Mouse (Mus musculus): ENCODE measurements around the gene Cyp4a10. TPM values are rescaled to one million over a fixed set of nuclear protein-coding genes. Genes with fewer than 3 reads are reported as not detected.
"Not testable (repeated sequence)": the region's sequence is repeated elsewhere in the genome, so short reads cannot be mapped to it uniquely, and the experiment has no call there.

Gene Cyp4a10
- polyA plus RNA-seq (2012; rRNA removed), result 0.04 TPM in 1 of 2 replicates, not detected in the other
- not detected in 2 replicates for polyA plus RNA-seq (2014; fragmentation: Nextera tagmentation; extraction: Ambion mirVana)

DNA sequence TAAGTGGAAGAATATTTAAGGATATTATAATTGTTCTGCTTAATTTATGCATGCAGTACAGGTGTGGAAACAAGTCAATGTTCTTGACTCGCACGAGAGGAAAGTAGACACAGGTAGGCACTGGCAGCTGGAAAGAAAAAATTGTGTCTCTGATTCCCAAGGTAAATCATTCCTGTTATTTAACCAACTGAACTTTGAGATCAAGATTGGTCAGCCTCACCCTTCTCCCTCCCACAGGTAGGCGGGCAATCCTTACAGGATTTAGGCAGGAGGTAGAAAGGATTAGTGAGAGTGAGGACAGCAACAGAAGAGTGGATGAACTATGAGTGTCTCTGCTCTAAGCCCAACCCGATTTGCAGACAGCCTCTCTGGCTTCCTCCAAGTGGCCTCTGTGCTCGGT lies at the start of gene Cyp4a10:
Cyp4a10 (plus strand) TSS at position 265 of the 400 bp plus-strand sequence.
- not testable (repeated sequence) for H3K27me3 ChIP-seq (ENCODE audit: control insufficient read depth, insufficient read depth, low read length); H3K4me2 ChIP-seq (ENCODE audit: low read depth); H3K4me1 ChIP-seq (replicated peaks; ENCODE audit: control insufficient read depth in 2 of 2, insufficient read depth in 2 of 2, low read length in 1 of 2); H3K4me3 ChIP-seq (ENCODE audit: insufficient read depth in 1 of 2, low read depth in 2 of 2, low read length in 2 of 2); H3K9ac ChIP-seq (replicated peaks); DNase-seq (ENCODE audit: low read depth in 3 of 3, low spot score in 3 of 3); H3K36me3 ChIP-seq (replicated peaks; ENCODE audit: control insufficient read depth, insufficient read depth, low read depth); H3K27ac ChIP-seq; ATAC-seq (ENCODE audit: insufficient read depth); H3K9me3 ChIP-seq (ENCODE audit: control insufficient read depth, low read length)
- WGBS (ENCODE audit: insufficient replicate concordance), result 52% methylated on average over 5 of the region's 5 CpGs

- H3K9me3 ChIP-seq (ENCODE audit: control insufficient read depth, low read length); H3K27me3 ChIP-seq (ENCODE audit: control insufficient read depth, insufficient read depth, low read length); H3K27ac ChIP-seq; H3K9ac ChIP-seq (replicated peaks); H3K36me3 ChIP-seq (replicated peaks; ENCODE audit: control insufficient read depth, insufficient read depth, low read depth); H3K4me2 ChIP-seq (ENCODE audit: low read depth); ATAC-seq (ENCODE audit: insufficient read depth); DNase-seq (ENCODE audit: low read depth in 3 of 3, low spot score in 3 of 3); H3K4me1 ChIP-seq (replicated peaks; ENCODE audit: control insufficient read depth in 2 of 2, insufficient read depth in 2 of 2, low read length in 1 of 2); H3K4me3 ChIP-seq (ENCODE audit: insufficient read depth in 1 of 2, low read depth in 2 of 2, low read length in 2 of 2): not testable (repeated sequence)
- WGBS (ENCODE audit: insufficient replicate concordance), result 50% methylated on average over 3 of the region's 3 CpGs
Measured at GRCm38 (mm10) chr4:115473585-115473984, 44.5 kb upstream of the Cyp4a10 start.

- H3K4me1 ChIP-seq (replicated peaks; ENCODE audit: control insufficient read depth in 2 of 2, insufficient read depth in 2 of 2, low read length in 1 of 2); H3K27ac ChIP-seq; DNase-seq (ENCODE audit: low read depth in 3 of 3, low spot score in 3 of 3); ATAC-seq (ENCODE audit: insufficient read depth); H3K4me2 ChIP-seq (ENCODE audit: low read depth); H3K9me3 ChIP-seq (ENCODE audit: control insufficient read depth, low read length); H3K9ac ChIP-seq (replicated peaks); H3K27me3 ChIP-seq (ENCODE audit: control insufficient read depth, insufficient read depth, low read length); H3K36me3 ChIP-seq (replicated peaks; ENCODE audit: control insufficient read depth, insufficient read depth, low read depth); H3K4me3 ChIP-seq (ENCODE audit: insufficient read depth in 1 of 2, low read depth in 2 of 2, low read length in 2 of 2): not testable (repeated sequence)
Measured at GRCm38 (mm10) chr4:115476051-115476450, 42.0 kb upstream of the Cyp4a10 start.

DNA sequence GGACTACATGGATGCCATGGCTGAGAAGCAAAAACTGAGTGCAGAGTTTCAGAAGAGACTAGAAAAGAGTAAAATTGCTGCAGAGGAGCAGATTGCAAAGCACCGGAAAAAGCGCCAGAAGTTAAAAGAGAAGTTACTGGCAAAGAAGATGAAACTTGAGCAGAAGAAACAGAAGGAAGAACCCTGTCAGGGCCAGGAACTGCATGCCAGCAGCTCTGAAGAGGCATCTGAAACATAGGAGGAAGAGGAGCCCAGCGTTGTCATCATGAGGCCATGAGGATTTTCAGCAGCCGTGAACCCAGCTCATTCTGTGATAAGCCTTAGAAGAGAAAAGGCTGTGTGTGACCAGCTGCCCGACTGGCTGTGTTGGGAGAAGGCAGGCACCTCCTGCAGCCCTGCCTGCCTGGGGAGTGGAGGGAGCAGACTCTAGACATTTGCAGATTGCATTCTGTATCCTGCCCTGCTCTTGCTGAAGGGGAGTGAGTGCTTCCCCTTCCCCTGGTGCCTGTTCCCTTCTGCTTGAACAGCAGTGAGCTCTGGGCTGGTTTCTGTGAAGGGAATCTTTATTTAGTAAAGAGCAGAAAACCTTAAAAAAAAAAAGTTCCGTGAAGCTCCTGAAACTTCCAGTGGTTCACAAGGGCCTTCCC lies 36.9 kb upstream of the Cyp4a10 start:
- Histone ChIP-seq H3K4me1 (replicated peaks; ENCODE audit: control insufficient read depth in 2 of 2, insufficient read depth in 2 of 2, low read length in 1 of 2) (no peaks in the 10 kb centered on the region), H3K36me3 (replicated peaks; ENCODE audit: control insufficient read depth, insufficient read depth, low read depth) (no peaks in the 10 kb centered on the region), H3K4me3 (ENCODE audit: insufficient read depth in 1 of 2, low read depth in 2 of 2, low read length in 2 of 2) (no peak overlapping the region), H3K27me3 (ENCODE audit: control insufficient read depth, insufficient read depth, low read length) (no peaks in the 10 kb centered on the region), H3K4me2 (ENCODE audit: low read depth) (no peak overlapping the region), H3K9me3 (ENCODE audit: control insufficient read depth, low read length) (no peaks in the 10 kb centered on the region), H3K27ac (no peak overlapping the region), H3K9ac (replicated peaks) (no peak overlapping the region)
- TF ChIP-seq EP300 (IDR thresholded peaks at IDR 0.05; ENCODE audit: low read depth) (no peak), CTCF (IDR thresholded peaks at IDR 0.05; ENCODE audit: low read depth) (no peak)
- no peak for ATAC-seq (ENCODE audit: insufficient read depth)
- DNase-seq (ENCODE audit: low read depth in 3 of 3, low spot score in 3 of 3), result no peak
- WGBS (ENCODE audit: insufficient replicate concordance), result 40% methylated on average over 6 of the region's 6 CpGs

DNA sequence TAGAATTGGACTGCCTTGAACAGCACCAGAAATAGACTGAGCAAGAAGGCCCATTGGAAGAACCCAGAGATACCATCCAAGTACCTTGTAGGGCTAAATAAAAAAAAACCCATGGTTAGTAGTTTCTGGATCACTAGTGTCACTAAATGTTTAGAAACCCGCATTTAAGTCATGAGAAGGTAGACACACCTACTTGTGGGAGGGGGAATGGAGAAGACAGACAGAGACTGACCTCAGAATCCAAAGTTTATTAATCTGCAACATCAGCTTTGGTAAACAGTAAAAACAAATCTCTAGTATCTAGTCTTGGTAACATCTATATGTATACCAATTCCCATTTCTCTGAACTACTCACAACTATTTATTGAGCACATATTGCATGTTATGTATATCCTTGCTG lies 22.1 kb upstream of the Cyp4a10 start, which contains the start of gene Cyp4a14:
Cyp4a14 (minus strand) TSS at position 142 of the 400 bp plus-strand sequence.
- Histone ChIP-seq H3K36me3 (replicated peaks; ENCODE audit: control insufficient read depth, insufficient read depth, low read depth) (no peaks in the 10 kb centered on the region), H3K4me2 (ENCODE audit: low read depth) (no peak within 1 kb of the TSS), H3K9me3 (ENCODE audit: control insufficient read depth, low read length) (no peaks in the 10 kb centered on the region), H3K4me1 (replicated peaks; ENCODE audit: control insufficient read depth in 2 of 2, insufficient read depth in 2 of 2, low read length in 1 of 2) (no peaks in the 10 kb centered on the region), H3K27ac (no peak within 1 kb of the TSS), H3K9ac (replicated peaks) (no peak within 1 kb of the TSS), H3K4me3 (ENCODE audit: insufficient read depth in 1 of 2, low read depth in 2 of 2, low read length in 2 of 2) (no peak within 1 kb of the TSS), H3K27me3 (ENCODE audit: control insufficient read depth, insufficient read depth, low read length) (no peaks in the 10 kb centered on the region)
- WGBS (ENCODE audit: insufficient replicate concordance), result 35% methylated on average over 1 of the region's 1 CpGs
- ATAC-seq (ENCODE audit: insufficient read depth) (no peak), DNase-seq (ENCODE audit: low read depth in 3 of 3, low spot score in 3 of 3) (no peak)
- no peak for TF ChIP-seq EP300 (IDR thresholded peaks at IDR 0.05; ENCODE audit: low read depth)
